Mouse (Mus musculus) 3134 (cell line): ENCODE measurements at regions not wholly inside any gene's neighbourhood (a gene's known extent, or its start where the extent isn't known, plus 50 kb on each side); places are given as distances from the start of the nearest gene placed in this dataset.

Experiments used
- DNase-seq: peaks from one replicate; pipeline ENCODE4 v3.0.0-alpha.2; 2011; ENCODE audit warnings: low spot score; ENCODE audit not compliant: insufficient read length; ENCODE audit errors: extremely low read depth

DNA sequence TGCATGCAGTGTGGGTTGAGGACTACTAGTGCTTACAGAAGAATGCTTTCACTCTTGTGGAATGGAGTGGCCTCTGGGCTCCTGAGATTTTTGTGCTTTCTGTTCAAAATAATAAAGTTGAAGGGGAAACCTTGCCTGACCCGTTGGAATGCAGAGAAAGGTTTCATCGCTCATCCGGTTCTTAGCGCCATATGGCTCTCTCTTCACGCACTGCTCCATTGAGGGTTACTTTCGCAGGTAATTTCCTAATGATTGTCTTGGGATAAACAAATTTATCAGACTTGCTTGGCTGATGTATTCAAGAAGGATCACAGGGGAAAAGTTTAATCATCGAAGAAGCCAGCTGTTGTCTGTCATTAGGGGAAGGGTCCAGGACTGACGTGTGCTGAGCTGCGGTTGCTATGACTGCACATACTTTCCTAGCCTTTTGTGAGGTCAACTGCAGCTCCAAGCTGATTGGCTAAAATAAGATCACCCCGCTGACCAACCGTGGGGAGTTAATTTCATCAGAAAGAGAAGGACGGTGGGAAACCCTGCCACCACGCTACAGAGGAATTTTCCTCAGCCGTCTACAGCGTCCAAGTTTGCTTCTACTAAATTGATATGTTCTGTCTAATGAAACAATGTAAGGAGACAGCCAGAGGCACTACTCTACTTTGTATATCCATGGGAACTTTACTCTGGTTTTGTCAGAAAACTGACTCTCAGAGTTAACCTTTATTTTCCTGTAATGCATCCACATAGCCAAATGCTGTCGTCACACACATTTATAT, 210.9 kb downstream of the Sox2 start:
- DNase-seq = no peak

DNA sequence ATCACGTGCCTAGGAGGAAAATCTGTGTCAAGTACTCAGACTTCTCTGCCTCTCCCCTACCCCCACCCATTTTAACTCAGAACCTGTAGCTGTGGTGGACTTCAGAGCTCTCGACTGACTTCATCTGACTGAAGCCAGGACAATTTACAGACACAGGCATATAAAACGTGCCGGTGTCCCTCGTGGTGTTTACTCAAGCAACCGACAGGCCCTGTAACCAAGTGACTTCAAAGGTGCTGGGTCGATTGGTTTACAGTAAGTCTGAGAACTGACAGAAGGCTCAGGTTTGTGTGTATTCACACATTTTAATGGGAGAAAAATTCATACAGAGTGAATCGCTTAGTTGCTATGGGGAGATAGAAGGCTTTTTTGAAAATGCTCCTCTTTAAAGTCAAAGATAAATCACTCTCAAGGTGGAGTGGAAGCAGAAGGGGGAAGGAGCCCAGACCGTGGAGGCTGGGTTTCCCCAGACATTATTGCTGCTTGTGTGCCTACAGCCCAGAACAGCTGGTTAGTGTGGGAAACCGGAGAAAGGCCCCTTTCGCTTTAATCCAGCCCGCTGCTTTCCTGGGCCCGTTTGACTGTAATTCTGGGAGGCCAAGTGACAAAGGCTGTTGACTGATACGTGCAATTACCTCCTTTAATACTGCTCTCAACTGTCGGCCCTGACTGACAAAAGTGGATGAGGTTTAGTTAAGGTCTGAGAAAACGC, 218.6 kb downstream of the Sox2 start:
- DNase-seq = no peak

DNA sequence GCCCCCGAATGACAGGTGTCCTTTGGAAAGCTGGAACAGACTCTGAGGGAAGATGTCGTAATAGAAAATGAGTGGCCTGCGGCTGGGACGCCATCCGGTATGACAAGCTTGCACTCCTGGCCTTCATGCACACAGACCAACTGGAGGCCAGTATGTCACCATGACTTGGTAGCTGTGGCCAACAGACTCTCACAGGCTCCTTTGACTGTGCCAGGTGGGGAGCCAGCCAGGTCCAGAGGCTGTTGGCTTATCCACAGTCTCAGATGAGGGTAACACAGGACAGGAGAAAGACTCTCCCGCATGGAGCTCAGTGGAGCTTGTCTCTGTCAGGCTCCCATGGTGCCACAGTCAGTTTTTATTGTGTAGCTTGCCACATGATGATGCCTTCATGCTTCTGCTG, 219.7 kb downstream of the Sox2 start:
- DNase-seq = no peak

DNA sequence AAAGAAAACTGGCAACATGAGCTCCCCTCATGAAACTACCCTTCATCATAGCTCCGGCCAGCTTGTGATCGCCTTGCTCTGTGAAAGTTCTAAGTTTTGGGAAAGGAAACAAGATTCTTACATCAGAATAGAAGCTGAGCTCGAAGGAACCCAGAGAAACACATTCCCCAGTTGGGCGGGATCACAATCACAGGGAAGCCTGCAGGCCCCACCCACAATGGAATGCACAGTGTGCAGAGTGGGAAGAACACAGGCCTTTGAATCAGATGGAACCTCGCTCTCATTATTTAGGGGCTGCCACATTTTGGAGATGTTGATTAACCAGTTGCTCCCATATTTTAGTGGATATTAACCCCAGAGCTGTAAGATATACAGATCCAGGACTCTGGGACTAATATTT, 234.9 kb downstream of the Sox2 start:
- DNase-seq = peak; percentile 60

DNA sequence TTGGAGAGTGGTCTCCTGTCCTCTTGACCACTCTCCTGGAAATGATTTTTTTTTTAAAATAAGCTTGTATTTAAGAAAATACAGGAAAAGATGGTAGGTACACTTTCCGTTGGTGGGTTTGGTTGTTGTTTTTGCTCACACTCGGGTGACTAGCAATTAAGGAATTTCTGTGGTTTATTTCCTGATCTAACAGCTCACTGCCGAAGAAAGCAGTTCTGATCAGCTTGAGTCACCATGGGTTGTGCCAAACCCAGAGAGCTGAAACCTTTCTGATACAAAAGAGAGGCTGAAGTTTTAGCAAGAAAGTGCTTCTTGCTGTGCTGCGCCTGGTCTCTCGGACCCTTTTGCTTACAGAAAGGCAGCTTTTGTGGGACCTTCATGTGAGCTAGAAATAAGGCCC, 243.2 kb downstream of the Sox2 start:
- peak; percentile 75 for DNase-seq

DNA sequence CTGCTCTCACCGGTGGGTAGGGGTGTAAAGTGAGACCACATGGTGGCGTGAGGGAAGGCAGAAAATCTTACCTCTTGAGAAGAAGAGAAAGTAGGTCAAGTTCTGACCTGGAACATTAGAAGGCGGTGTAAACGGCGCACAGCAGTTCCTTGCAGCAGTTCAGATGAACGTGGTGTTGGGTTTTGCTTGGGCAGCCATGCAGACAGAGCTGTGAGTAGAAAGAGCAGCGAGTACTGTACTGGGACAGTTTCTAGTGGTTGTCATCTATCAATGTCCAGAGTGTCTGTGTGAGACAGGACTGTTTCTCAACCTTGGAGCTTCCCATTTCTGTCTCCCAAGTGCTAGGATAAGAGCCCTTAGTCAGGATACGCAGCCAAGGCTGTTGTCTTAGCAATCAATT, 252.9 kb downstream of the Sox2 start:
- no peak for DNase-seq

DNA sequence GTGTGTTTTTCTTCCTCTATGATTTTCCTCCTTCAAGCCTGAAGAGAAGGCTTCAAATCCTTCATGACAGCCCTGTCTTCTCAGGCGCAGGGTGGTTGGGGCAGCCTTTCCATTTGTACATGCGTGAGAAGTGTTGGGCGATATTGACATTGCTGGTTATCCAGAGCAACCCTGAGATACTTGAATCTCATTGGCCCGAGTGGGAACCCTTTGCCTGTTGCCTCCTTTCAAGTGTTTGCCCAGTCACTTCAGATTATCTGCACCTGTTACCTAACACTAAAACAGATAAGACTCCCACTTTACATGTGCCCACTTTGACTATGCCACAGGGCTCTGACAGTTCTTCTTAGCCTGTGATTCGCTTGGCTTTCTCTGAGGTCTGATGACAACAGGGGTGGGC, 258.3 kb downstream of the Sox2 start:
- DNase-seq = no peak

DNA sequence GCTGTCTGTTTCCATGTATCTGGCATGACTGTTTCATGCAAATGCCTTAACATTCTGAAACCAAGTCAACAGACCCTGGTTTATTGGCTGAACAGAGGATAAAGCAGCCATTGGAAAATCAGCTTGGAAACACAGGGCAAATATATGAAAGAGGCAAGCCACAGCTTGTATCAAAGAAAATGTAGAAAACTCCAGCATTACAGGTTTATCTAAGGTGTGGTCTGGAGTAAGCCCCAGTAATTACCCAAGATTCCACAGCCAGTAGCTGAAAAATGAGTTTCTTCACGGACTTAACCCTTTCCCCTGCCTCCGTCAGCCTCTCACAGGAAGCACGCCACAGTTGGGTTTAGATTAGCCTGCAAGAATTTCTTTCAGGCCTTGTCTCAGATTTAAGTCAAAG, 259.1 kb downstream of the Sox2 start:
- no peak for DNase-seq

DNA sequence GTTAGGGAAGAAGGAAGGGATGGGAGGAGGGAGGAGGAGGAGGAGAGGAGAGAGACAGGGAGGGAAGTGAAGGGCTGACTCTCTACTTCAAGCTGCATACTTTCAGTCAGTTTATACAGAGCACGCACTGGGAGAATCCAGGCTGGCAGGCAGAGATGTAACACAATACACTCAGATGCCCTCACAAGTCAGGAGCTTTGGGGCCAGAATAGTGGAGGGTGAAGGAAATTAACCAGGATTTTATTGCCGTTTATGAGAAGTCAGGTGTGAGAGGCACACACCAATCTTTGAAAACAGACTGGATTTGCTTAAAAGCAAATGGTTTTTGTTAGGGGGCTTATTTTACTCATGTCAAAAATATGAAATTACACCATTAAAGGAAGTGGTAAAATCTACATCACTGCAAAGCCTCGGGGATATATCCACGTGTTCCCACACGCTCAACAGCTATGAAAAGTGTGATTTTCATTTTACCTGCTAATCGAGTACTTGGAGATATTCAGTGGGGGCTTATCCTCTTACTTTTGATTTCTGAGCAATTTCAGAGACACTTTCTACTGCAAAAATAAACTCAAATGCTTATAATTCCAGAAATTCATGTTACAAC, 268.2 kb downstream of the Sox2 start:
- DNase-seq = no peak

DNA sequence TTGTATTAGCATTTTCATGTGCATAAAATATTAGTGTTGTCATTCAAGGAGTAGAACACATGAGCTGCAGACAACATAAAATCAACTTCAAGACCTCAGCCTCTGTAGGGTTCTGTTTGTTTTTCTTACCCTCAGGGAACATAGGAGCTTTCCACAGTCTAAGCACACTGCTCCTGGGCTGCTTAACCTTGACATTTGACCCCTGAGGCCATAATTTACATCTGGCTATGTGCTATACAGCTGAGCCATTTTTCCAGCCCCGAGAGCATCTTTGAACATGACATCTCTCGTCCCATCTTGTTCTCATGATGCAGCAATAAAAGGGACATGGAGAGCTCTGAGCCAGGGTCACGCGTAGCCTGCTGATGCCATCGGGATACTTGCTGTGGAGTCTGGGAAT, 270.3 kb downstream of the Sox2 start:
- DNase-seq = no peak

DNA sequence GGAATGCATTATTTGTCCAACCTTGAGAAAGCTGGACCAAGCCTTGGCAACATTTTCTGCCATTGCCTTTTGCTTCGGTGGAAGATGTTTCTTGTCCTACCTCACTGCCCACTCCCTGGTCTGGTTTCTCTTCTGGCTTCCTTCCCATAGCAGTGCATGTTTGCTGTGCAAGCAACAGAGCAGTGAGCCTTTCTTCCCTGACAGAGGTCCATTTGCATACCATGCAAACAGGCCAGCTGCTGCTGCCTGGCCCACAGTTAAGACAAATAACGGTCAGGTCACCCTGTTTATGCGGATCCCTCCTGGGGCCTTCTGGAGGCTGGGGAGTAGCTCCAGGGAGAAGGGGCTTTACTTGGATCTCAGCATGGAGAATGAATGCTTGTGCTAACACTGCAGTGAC, 299.7 kb downstream of the Sox2 start:
- DNase-seq = no peak

DNA sequence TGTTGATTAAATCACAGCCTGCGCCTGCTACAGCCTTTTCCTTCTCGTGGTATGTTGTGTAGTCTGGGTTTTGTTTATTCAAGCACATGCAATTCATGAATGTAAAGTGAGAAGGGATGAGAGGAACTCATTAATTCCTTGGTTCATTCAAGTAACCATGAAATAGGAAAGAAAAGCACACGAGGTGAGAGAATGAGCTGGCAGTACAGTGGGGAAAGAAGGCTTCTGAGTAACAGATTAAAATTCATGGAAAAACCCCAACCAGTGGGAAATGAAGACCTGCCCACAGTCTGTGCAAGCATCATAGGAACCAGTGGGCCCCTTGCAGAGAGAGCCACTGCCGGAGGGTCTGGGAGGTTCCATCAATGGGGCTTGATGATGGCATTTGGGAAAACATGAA, 306.0 kb downstream of the Sox2 start:
- DNase-seq = no peak

DNA sequence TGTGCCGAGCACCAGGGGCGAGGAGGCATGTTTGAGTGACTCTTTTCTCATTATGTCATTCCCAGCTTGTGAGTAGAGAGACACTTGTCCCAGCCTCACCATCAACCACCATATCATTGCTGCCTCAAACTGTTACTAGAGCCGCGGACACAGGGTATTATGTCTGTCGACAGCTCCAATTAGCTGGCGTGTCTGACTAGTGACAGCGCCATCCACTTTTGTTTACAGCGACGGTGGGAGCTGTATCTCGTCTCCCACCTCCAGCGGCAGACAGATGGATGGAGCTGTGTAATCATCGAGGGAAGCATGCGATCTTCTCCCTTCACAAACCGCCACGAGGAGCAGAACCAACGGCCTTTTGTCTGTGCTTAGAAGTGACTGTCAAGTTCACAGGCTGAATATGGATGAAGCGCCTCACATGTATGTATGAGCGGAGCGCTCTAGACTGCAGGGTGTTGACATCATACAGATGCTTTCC, 308.9 kb downstream of the Sox2 start:
- DNase-seq = no peak

DNA sequence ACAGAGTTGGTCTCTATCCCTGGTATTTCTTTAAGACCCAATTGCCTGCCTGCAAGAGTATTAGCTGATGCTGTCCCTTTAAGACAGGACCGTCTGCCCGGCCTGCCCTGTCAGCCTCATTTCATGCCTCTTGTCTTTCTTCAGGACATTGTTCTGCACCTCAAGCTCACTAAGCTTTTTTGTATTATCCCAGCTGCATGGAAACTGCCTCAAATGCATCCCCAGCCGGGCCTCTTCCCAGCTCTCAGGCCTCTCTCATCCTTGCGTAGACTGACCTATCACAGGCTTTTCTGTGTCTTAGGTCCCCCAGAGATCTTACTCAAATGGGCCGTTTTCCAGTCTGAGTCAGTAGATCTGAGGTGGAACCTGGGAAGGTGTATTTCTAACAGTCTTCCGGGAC, 316.2 kb downstream of the Sox2 start:
- no peak for DNase-seq

DNA sequence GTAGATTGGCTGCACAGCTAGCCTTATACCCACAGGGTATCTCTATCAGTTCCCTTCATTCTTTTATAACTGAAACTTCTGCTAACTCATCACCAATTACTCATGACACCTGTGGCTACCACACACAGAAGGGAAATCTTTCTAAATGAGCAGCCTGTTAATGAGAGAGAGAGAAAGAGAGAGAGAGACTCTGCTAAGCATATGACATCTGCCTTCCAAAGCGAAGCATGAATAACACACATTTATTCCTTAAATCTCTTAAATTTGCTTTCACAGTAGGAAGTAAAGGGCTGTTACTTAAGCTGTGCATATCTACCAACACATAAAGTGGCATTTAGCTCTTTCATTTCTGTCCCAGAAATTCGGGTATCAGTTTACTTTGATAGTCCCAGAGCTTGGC, 317.7 kb downstream of the Sox2 start:
- DNase-seq = no peak

DNA sequence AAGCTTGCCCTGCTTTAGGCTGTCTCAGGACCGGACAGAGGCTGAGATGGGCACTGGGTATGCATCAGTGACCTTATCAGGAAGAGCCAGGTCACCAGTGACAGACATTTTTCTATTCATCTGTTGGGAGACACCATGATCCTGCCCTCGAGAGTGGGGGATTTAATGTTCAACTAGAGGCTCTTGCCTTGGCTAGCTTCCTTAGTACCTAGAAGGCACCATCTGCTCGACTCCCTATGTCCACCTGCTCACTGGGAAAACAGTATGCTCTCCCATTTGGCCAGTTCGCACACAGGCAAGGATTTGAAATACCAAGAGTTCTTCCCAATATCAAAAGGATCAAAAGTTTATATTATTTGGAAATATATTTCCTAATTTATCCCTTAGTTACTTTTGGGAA, 321.3 kb downstream of the Sox2 start:
- DNase-seq = no peak

DNA sequence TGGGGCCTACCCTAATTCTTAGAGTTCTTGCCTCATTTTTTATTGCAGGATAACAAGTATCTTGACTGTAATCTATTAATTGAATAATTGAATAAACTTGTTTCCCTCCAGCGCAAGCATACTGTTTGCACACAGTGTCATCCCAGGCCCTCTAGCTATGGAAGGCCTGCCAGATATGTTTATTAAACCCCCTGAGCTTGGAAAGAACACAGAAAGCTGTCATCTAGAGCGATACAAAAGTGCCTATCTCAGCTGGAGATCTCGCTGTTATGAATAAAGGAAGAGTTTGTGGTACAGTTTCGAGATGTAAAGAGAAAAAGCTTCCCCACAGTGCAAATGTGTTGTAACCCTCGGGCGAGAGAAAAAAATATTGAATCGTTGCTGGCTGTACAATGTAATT, 324.2 kb downstream of the Sox2 start:
- DNase-seq = no peak
